Mouse (Mus musculus) mesoderm, embryonic 11.5 days (tissue): ENCODE data around the gene Tcp11x2.

Experiments used
- DNase-seq: peaks from one replicate; pipeline ENCODE4 v3.0.0-alpha.2; 2012; ENCODE audit warnings: low read depth, low spot score

Tcp11x2 gene

GRCm38 (mm10) chrX:135693633-135694032 is at the start of gene Tcp11x2:
Gene Tcp11x2 (minus strand): TSS chrX:135693790.
- no peak for DNase-seq

GRCm38 (mm10) chrX:135743056-135743355 is 49.4 kb upstream of the Tcp11x2 start:
- no peak for DNase-seq

GRCm38 (mm10) chrX:135742304-135743055 is 48.9 kb upstream of the Tcp11x2 start, which contains the start of the genes Armcx5 and Gprasp1:
Gene Armcx5 (plus strand): TSS chrX:135742733.
Gene Gprasp1 (plus strand): TSS chrX:135742733.
- DNase-seq, result peak; percentile 88

- no peak for DNase-seq
Measured at GRCm38 (mm10) chrX:135738730-135739520, 45.3 kb upstream of the Tcp11x2 start.

GRCm38 (mm10) chrX:135725161-135725560 is 31.6 kb upstream of the Tcp11x2 start, which contains the start of gene Tmsb15a:
Gene Tmsb15a (minus strand): TSS chrX:135725261.
- no peak for DNase-seq

GRCm38 (mm10) chrX:135712845-135713244 is 19.3 kb upstream of the Tcp11x2 start:
- DNase-seq, result no peak

- DNase-seq, result no peak
Measured at GRCm38 (mm10) chrX:135704349-135704748, 10.8 kb upstream of the Tcp11x2 start.

GRCm38 (mm10) chrX:135703111-135703510 is 9.5 kb upstream of the Tcp11x2 start:
- DNase-seq, result no peak

GRCm38 (mm10) chrX:135687802-135688201 is 5.8 kb downstream of the Tcp11x2 start:
- no peak for DNase-seq

GRCm38 (mm10) chrX:135681858-135682257 is 11.7 kb downstream of the Tcp11x2 start:
- no peak for DNase-seq

- peak; percentile 43 for DNase-seq
Measured at GRCm38 (mm10) chrX:135652173-135652772, 41.3 kb downstream of the Tcp11x2 start.

GRCm38 (mm10) chrX:135627605-135628004 is 66.0 kb downstream of the Tcp11x2 start, which contains the start of gene Prame:
Gene Prame (minus strand): TSS chrX:135627705.
- no peak for DNase-seq
